Mouse (Mus musculus) midbrain, embryonic 14.5 days (tissue): ENCODE measurements around the gene Gm21972. TPM values are rescaled to one million over a fixed set of nuclear protein-coding genes. Genes with fewer than 3 reads are reported as not detected.

Experiments
- ATAC-seq: fragments of 200-750 bp; cut with Nextera tagmentation; 2 replicates; pipeline ENCODE4 v1.8.0; 2017; ENCODE audit warnings: moderate number of reproducible peaks, moderate library complexity; ENCODE audit not compliant: low FRiP score, low TSS enrichment
- DNase-seq: peaks from one replicate; pipeline ENCODE4 v3.0.0-alpha.2; 2015
- H3K27ac ChIP-seq: fragments of 300-500 bp; sonication (generic); replicated peaks from 2 replicates; pipeline ENCODE4 v1.5.1; 2014; ENCODE audit warnings: mild to moderate bottlenecking, low read depth, low read length, moderate library complexity
- H3K27me3 ChIP-seq: fragments of 300-500 bp; sonication (generic); 2 replicates; pipeline ENCODE4 v1.6.1; 2014; ENCODE audit warnings: low read length, control low read depth, mixed read lengths; ENCODE audit not compliant: control insufficient read depth, insufficient read depth
- H3K36me3 ChIP-seq: fragments of 300-500 bp; sonication (generic); 2 replicates; pipeline ENCODE4 v1.6.1; 2014; ENCODE audit warnings: low read length, control low read depth; ENCODE audit not compliant: control insufficient read depth, insufficient read depth
- H3K4me1 ChIP-seq: fragments of 300-500 bp; sonication (generic); 2 replicates; pipeline ENCODE4 v1.6.1; 2014; ENCODE audit warnings: mild to moderate bottlenecking, antibody characterized with exemption, low read length, control low read depth; ENCODE audit not compliant: control insufficient read depth, insufficient read depth
- H3K4me2 ChIP-seq: fragments of 300-500 bp; sonication (generic); 2 replicates; pipeline ENCODE4 v1.6.1; 2014; ENCODE audit warnings: mild to moderate bottlenecking, low read length, moderate library complexity
- H3K4me3 ChIP-seq: fragments of 300-500 bp; sonication (generic); replicated peaks from 2 replicates; pipeline ENCODE4 v1.5.1; 2014; ENCODE audit warnings: low read depth, low read length
- H3K9ac ChIP-seq: fragments of 300-500 bp; sonication (generic); replicated peaks from 2 replicates; pipeline ENCODE4 v1.6.1; 2014; ENCODE audit warnings: mild to moderate bottlenecking, low read length, moderate library complexity
- H3K9me3 ChIP-seq: fragments of 300-500 bp; sonication (generic); 2 replicates; pipeline ENCODE4 v1.6.1; 2016; ENCODE audit warnings: low read length, control low read depth, mixed read lengths; ENCODE audit not compliant: control insufficient read depth
- WGBS: fragments of 180-500 bp; shearing (Covaris S2); extraction: QIAGEN DNeasy Blood & Tissue Kit; methylation state at CpG from one replicate; pipeline ENCODE4 v1.1.7; 2014; 5-methylcytosine and 5-hydroxymethylcytosine counted together
- polyA plus RNA-seq: library from polyadenylated mRNA; unstranded; fragments of >200 nt; fragmentation: Nextera tagmentation; extraction: Ambion mirVana; gene quantifications from 2 replicates; pipeline ENCODE4 v1.2.1, GENCODE M21; 2014

The Gm21972 gene
- polyA plus RNA-seq, 1 experiment from 2014 or later, result 0.62 TPM

- H3K9me3 ChIP-seq, result no peaks in the 10 kb centered on the region
- 3% methylated on average over 40 of the region's 40 CpGs for WGBS
- no peaks in the 10 kb centered on the region for H3K27me3 ChIP-seq
- H3K4me3 ChIP-seq, result peak within 1 kb of the TSS; percentile 78
- H3K36me3 ChIP-seq, result peaks cover 18% of the 10 kb centered on the region
- ATAC-seq (peak; percentile 100), DNase-seq (peak; percentile 97)
- H3K4me2 ChIP-seq, result peak within 1 kb of the TSS; percentile 63
- H3K4me1 ChIP-seq, result peaks cover 12% of the 10 kb centered on the region
- H3K27ac ChIP-seq, result peak within 1 kb of the TSS; percentile 71
- H3K9ac ChIP-seq, result peak within 1 kb of the TSS; percentile 72
Measured at GRCm38 (mm10) chr1:86154133-86154823, 20.8 kb downstream of the Gm21972 start, which contains the start of gene Armc9. Gene Armc9 (plus strand): TSS chr1:86154780.

GRCm38 (mm10) chr1:86154824-86155164, 21.4 kb downstream of the Gm21972 start:
- H3K9me3 ChIP-seq, result no peaks in the 10 kb centered on the region
- H3K27ac ChIP-seq, result peak overlapping the region; percentile 63
- no peak for DNase-seq
- peak overlapping the region; percentile 72 for H3K9ac ChIP-seq
- peaks cover 18% of the 10 kb centered on the region for H3K36me3 ChIP-seq
- no peak for ATAC-seq
- WGBS, result 0% methylated on average over 18 of the region's 18 CpGs
- peaks cover 12% of the 10 kb centered on the region for H3K4me1 ChIP-seq
- H3K27me3 ChIP-seq, result no peaks in the 10 kb centered on the region
- H3K4me3 ChIP-seq, result peak overlapping the region; percentile 78
- H3K4me2 ChIP-seq, result peak overlapping the region; percentile 63

- H3K4me2 ChIP-seq, result no peak overlapping the region
- H3K27me3 ChIP-seq, result no peaks in the 10 kb centered on the region
- H3K9ac ChIP-seq, result no peak overlapping the region
- no peak overlapping the region for H3K27ac ChIP-seq
- no peak for DNase-seq
- H3K36me3 ChIP-seq, result peaks cover 31% of the 10 kb centered on the region
- WGBS, result 83% methylated on average over 3 of the region's 3 CpGs
- H3K4me1 ChIP-seq, result peaks cover 12% of the 10 kb centered on the region
- H3K4me3 ChIP-seq, result no peak overlapping the region
- no peaks in the 10 kb centered on the region for H3K9me3 ChIP-seq
- ATAC-seq, result no peak
Measured at GRCm38 (mm10) chr1:86156075-86156474, 22.6 kb downstream of the Gm21972 start.

GRCm38 (mm10) chr1:86156595-86156994, 23.2 kb downstream of the Gm21972 start:
- H3K4me1 ChIP-seq, result peaks cover 12% of the 10 kb centered on the region
- H3K27ac ChIP-seq, result no peak overlapping the region
- H3K27me3 ChIP-seq, result no peaks in the 10 kb centered on the region
- peaks cover 36% of the 10 kb centered on the region for H3K36me3 ChIP-seq
- H3K4me3 ChIP-seq, result no peak overlapping the region
- 93% methylated on average over 6 of the region's 6 CpGs for WGBS
- no peaks in the 10 kb centered on the region for H3K9me3 ChIP-seq
- ATAC-seq, result no peak
- H3K9ac ChIP-seq, result no peak overlapping the region
- no peak for DNase-seq
- no peak overlapping the region for H3K4me2 ChIP-seq

- peaks cover 65% of the 10 kb centered on the region for H3K36me3 ChIP-seq
- no peaks in the 10 kb centered on the region for H3K27me3 ChIP-seq
- no peak for ATAC-seq
- DNase-seq, result no peak
- peaks cover 7% of the 10 kb centered on the region for H3K4me1 ChIP-seq
- no peak overlapping the region for H3K27ac ChIP-seq
- H3K4me3 ChIP-seq, result no peak overlapping the region
- WGBS, result 92% methylated on average over 6 of the region's 6 CpGs
- no peak overlapping the region for H3K9ac ChIP-seq
- H3K9me3 ChIP-seq, result no peaks in the 10 kb centered on the region
- H3K4me2 ChIP-seq, result no peak overlapping the region
Measured at GRCm38 (mm10) chr1:86160059-86160458, 26.6 kb downstream of the Gm21972 start.

- 93% methylated on average over 5 of the region's 5 CpGs for WGBS
- H3K9ac ChIP-seq, result no peak overlapping the region
- H3K27ac ChIP-seq, result no peak overlapping the region
- H3K36me3 ChIP-seq, result peaks cover 69% of the 10 kb centered on the region
- H3K9me3 ChIP-seq, result no peaks in the 10 kb centered on the region
- ATAC-seq (no peak), DNase-seq (no peak)
- peaks cover 3% of the 10 kb centered on the region for H3K4me1 ChIP-seq
- H3K4me3 ChIP-seq, result no peak overlapping the region
- no peak overlapping the region for H3K4me2 ChIP-seq
- H3K27me3 ChIP-seq, result no peaks in the 10 kb centered on the region
Measured at GRCm38 (mm10) chr1:86160479-86160878, 27.0 kb downstream of the Gm21972 start.

- Histone ChIP-seq H3K9ac (no peak overlapping the region), H3K27me3 (no peaks in the 10 kb centered on the region), H3K4me1 (no peaks in the 10 kb centered on the region), H3K9me3 (no peaks in the 10 kb centered on the region), H3K36me3 (peaks cover 74% of the 10 kb centered on the region), H3K4me3 (no peak overlapping the region), H3K4me2 (no peak overlapping the region), H3K27ac (no peak overlapping the region)
- ATAC-seq (no peak), DNase-seq (no peak)
- 96% methylated on average over 5 of the region's 5 CpGs for WGBS
Measured at GRCm38 (mm10) chr1:86161061-86161460, 27.6 kb downstream of the Gm21972 start.

GRCm38 (mm10) chr1:86174602-86175001, 41.2 kb downstream of the Gm21972 start:
- Histone ChIP-seq H3K4me1 (no peaks in the 10 kb centered on the region), H3K9ac (no peak overlapping the region), H3K9me3 (no peaks in the 10 kb centered on the region), H3K4me3 (no peak overlapping the region), H3K36me3 (peaks cover 67% of the 10 kb centered on the region), H3K27ac (no peak overlapping the region), H3K27me3 (no peaks in the 10 kb centered on the region), H3K4me2 (no peak overlapping the region)
- 97% methylated on average over 5 of the region's 5 CpGs for WGBS
- DNase-seq (no peak), ATAC-seq (no peak)

GRCm38 (mm10) chr1:86176066-86176465, 42.6 kb downstream of the Gm21972 start:
- no peak for DNase-seq
- 97% methylated on average over 2 of the region's 2 CpGs for WGBS

More at GRCm38 (mm10) chr1:86176066-86176465, 42.6 kb downstream of the Gm21972 start:
- H3K4me1 ChIP-seq, result no peaks in the 10 kb centered on the region
- no peaks in the 10 kb centered on the region for H3K27me3 ChIP-seq
- no peak overlapping the region for H3K9ac ChIP-seq
- H3K27ac ChIP-seq, result no peak overlapping the region
- H3K36me3 ChIP-seq, result peaks cover 68% of the 10 kb centered on the region
- H3K4me3 ChIP-seq, result no peak overlapping the region
- no peaks in the 10 kb centered on the region for H3K9me3 ChIP-seq
- H3K4me2 ChIP-seq, result no peak overlapping the region
- ATAC-seq, result no peak
